Mouse (Mus musculus) heart, embryonic 11.5 days (tissue): ENCODE results near the gene Cds2. TPM values are rescaled to one million over a fixed set of nuclear protein-coding genes. Genes with fewer than 3 reads are reported as not detected.
"Not testable (repeated sequence)": the region's sequence is repeated elsewhere in the genome, so short reads cannot be mapped to it uniquely, and the experiment has no call there.

ENCODE experiments used
- ATAC-seq: fragments of 200-750 bp; cut with Nextera tagmentation; replicated peaks from 2 replicates; pipeline ENCODE4 v1.8.0; 2017; ENCODE audit warnings: moderate library complexity; ENCODE audit not compliant: insufficient number of reproducible peaks, low FRiP score, low TSS enrichment
- H3K27ac ChIP-seq: fragments of 300-500 bp; sonication (generic); 2 replicates; pipeline ENCODE4 v1.5.1; 2014; ENCODE audit warnings: mild to moderate bottlenecking, low read depth, low read length
- H3K27me3 ChIP-seq: fragments of 300-500 bp; sonication (generic); 2 replicates; pipeline ENCODE4 v1.6.1; 2014; ENCODE audit warnings: mild to moderate bottlenecking, low read length, mixed read lengths; ENCODE audit not compliant: control insufficient read depth, insufficient read depth
- H3K36me3 ChIP-seq: fragments of 300-500 bp; sonication (generic); 2 replicates; pipeline ENCODE4 v1.6.1; 2014; ENCODE audit warnings: mild to moderate bottlenecking, low read length, moderate library complexity, mixed read lengths; ENCODE audit not compliant: control insufficient read depth, insufficient read depth
- H3K4me1 ChIP-seq: fragments of 300-500 bp; sonication (generic); 2 replicates; pipeline ENCODE4 v1.6.1; 2014; ENCODE audit warnings: low read length; ENCODE audit not compliant: control insufficient read depth, insufficient read depth
- H3K4me2 ChIP-seq: fragments of 300-500 bp; sonication (generic); 2 replicates; pipeline ENCODE4 v1.6.1; 2014; ENCODE audit warnings: mild to moderate bottlenecking, moderate library complexity
- H3K4me3 ChIP-seq: fragments of 300-500 bp; sonication (generic); 2 replicates; pipeline ENCODE4 v1.5.1; 2014; ENCODE audit warnings: low read depth, low read length
- H3K9ac ChIP-seq: fragments of 300-500 bp; sonication (generic); 2 replicates; pipeline ENCODE4 v1.6.1; 2014; ENCODE audit warnings: mild to moderate bottlenecking, low read depth, low read length, moderate library complexity
- H3K9me3 ChIP-seq: fragments of 300-500 bp; sonication (generic); replicated peaks from 2 replicates; pipeline ENCODE4 v1.6.1; 2016; ENCODE audit warnings: low read length; ENCODE audit not compliant: control insufficient read depth
- WGBS: fragments of 180-500 bp; shearing (Covaris S2); extraction: QIAGEN DNeasy Blood & Tissue Kit; methylation state at CpG from one replicate; pipeline ENCODE4 v1.1.7; 2014; ENCODE audit not compliant: insufficient replicate concordance; 5-methylcytosine and 5-hydroxymethylcytosine counted together
- polyA plus RNA-seq: library from polyadenylated mRNA; unstranded; fragments of >200 nt; fragmentation: Nextera tagmentation; extraction: Ambion mirVana; gene quantifications from 2 replicates; pipeline ENCODE4 v1.2.1, GENCODE M21; 2014

The Cds2 gene
- polyA plus RNA-seq: 13.0 and 18.5 TPM in 2 replicates

DNA sequence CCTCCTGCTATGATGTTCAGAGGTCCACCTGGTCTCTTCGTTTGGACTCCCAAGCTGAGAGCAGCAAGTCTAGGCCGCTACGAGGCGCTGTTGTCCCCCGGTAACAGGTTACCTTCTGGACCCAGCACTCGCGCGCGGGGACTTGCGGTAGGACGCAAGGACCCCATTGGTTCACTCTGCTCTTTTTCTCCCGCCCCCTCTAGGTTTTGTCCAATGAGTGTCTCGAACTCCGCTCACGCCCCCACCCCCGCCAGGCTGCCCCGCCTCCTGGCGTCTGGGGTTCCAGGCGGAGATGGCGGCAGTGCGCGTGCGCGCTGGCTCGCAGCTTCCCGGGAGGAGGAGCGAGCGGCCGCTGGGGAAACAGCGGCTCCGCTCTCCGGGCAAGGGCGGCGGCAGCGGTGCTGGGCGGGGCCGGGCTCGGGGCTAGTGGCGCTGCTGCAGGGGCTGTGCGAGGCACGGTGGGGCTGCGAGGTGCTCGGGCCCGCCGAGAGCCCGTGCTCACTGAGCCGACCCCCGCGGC lies at the start of gene Cds2:
Gene Cds2 (plus strand): TSS at position 270 of the 520 bp plus-strand sequence.
- H3K4me2 ChIP-seq: peak within 1 kb of the TSS; percentile 73
- H3K9me3 ChIP-seq: no peaks in the 10 kb centered on the region
- no peaks in the 10 kb centered on the region for H3K27me3 ChIP-seq
- ATAC-seq: peak; percentile 98
- under 1% methylated on average over 48 of the region's 49 CpGs for WGBS
- H3K27ac ChIP-seq: peak within 1 kb of the TSS; percentile 75
- peak within 1 kb of the TSS; percentile 90 for H3K9ac ChIP-seq
- no peaks in the 10 kb centered on the region for H3K36me3 ChIP-seq
- peak within 1 kb of the TSS; percentile 91 for H3K4me3 ChIP-seq
- peaks cover 10% of the 10 kb centered on the region for H3K4me1 ChIP-seq

DNA sequence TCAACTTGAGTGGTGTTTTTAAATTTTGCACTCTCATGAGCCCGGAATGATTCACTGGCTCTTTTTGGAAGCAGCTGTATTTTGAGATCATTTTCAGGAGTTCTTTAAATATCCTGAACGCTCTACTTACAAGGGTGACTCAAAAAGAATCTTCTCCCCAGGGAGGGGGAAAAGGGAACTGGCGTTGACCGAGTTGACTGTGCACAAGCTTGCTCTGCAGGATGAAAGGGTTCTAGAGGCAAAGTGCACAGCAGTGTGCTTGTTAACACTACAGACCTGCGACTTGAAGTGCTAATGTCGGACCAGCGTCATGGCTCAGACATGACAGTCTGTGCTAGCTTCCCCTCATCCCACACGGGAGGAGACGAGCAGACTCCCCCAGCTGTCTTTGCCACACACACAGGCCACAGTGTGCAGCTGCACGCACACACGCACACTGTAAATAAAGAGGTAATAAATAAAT lies 41.3 kb upstream of the Cds2 start:
- Histone ChIP-seq H3K27ac (0 out of 2 replicates have a peak overlapping the region, but pooled peaks have one; percentile 22), H3K4me2 (peak overlapping the region; percentile 11; the same call in 1 of the 2 replicates), H3K4me3 (no peak overlapping the region), H3K4me1 (peaks cover 3% of the 10 kb centered on the region; the same call in 1 of the 2 replicates), H3K27me3 (no peaks in the 10 kb centered on the region), H3K36me3 (no peaks in the 10 kb centered on the region), H3K9ac (no peak overlapping the region), H3K9me3 (no peaks in the 10 kb centered on the region)
- WGBS: 39% methylated on average over 11 of the region's 11 CpGs
- ATAC-seq: no peak

GRCm38 (mm10) chr2:132224359-132224758 lies 38.6 kb upstream of the Cds2 start:
- peaks cover 3% of the 10 kb centered on the region; the same call in 1 of the 2 replicates for H3K4me1 ChIP-seq
- no peaks in the 10 kb centered on the region for H3K9me3 ChIP-seq
- H3K4me3 ChIP-seq: no peak overlapping the region
- no peaks in the 10 kb centered on the region for H3K36me3 ChIP-seq
- H3K27ac ChIP-seq: no peak overlapping the region
- no peaks in the 10 kb centered on the region for H3K27me3 ChIP-seq
- ATAC-seq: no peak
- 85% methylated on average over 4 of the region's 4 CpGs for WGBS
- no peak overlapping the region for H3K4me2 ChIP-seq
- no peak overlapping the region for H3K9ac ChIP-seq

GRCm38 (mm10) chr2:132232413-132232945 lies 30.5 kb upstream of the Cds2 start:
- Histone ChIP-seq H3K27ac (no peak overlapping the region), H3K4me1 (no peaks in the 10 kb centered on the region), H3K4me3 (no peak overlapping the region), H3K27me3 (no peaks in the 10 kb centered on the region), H3K9me3 (no peaks in the 10 kb centered on the region), H3K9ac (no peak overlapping the region), H3K4me2 (no peak overlapping the region), H3K36me3 (no peaks in the 10 kb centered on the region)
- no peak for ATAC-seq
- 87% methylated on average over 3 of the region's 3 CpGs for WGBS

- no peaks in the 10 kb centered on the region for H3K27me3 ChIP-seq
- H3K4me2 ChIP-seq: no peak overlapping the region
- no peak overlapping the region for H3K27ac ChIP-seq
- H3K9ac ChIP-seq: no peak overlapping the region
- WGBS: 68% methylated on average over 16 of the region's 16 CpGs
- no peak for ATAC-seq
- H3K9me3 ChIP-seq: no peaks in the 10 kb centered on the region
- no peak overlapping the region for H3K4me3 ChIP-seq
- no peaks in the 10 kb centered on the region for H3K4me1 ChIP-seq
- no peaks in the 10 kb centered on the region for H3K36me3 ChIP-seq
These were observed 28.8 kb upstream of the Cds2 start for GRCm38 (mm10) chr2:132233985-132234765.

GRCm38 (mm10) chr2:132235291-132235690 lies 27.7 kb upstream of the Cds2 start:
- H3K27me3 ChIP-seq: no peaks in the 10 kb centered on the region
- H3K9ac ChIP-seq: no peak overlapping the region
- H3K4me2 ChIP-seq: no peak overlapping the region
- no peak overlapping the region for H3K4me3 ChIP-seq
- H3K9me3 ChIP-seq: no peaks in the 10 kb centered on the region
- no peaks in the 10 kb centered on the region for H3K4me1 ChIP-seq
- WGBS: 22% methylated on average over 2 of the region's 2 CpGs
- no peak for ATAC-seq
- no peak overlapping the region for H3K27ac ChIP-seq
- no peaks in the 10 kb centered on the region for H3K36me3 ChIP-seq

DNA sequence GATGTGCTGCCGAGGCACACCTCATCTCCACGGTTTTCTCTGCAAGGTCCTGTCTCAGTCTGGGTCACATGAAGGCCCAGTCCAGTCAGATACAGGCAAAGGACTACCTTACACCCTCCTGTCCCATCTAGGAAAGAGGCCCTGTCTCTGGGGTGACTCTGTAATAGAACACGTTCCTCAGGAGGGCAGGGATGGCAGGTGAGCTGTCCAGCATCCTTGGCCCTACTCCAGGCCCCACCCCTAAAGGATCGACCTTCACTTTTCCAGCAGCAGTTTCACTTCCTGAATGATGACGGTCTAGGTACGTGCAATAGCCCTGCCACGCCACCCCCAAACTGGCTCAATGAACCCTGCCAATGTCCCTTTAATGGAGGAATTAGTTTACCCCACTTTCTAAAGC lies 27.0 kb upstream of the Cds2 start:
- Histone ChIP-seq H3K4me1 (no peaks in the 10 kb centered on the region), H3K4me3 (no peak overlapping the region), H3K9ac (no peak overlapping the region), H3K9me3 (no peaks in the 10 kb centered on the region), H3K4me2 (no peak overlapping the region), H3K36me3 (no peaks in the 10 kb centered on the region), H3K27ac (no peak overlapping the region), H3K27me3 (no peaks in the 10 kb centered on the region)
- WGBS: 68% methylated on average over 7 of the region's 7 CpGs
- no peak for ATAC-seq

GRCm38 (mm10) chr2:132239434-132239833 lies 23.5 kb upstream of the Cds2 start:
- not testable (repeated sequence) for H3K27me3 ChIP-seq, H3K4me1 ChIP-seq, H3K36me3 ChIP-seq, H3K9ac ChIP-seq, H3K27ac ChIP-seq, H3K4me3 ChIP-seq, H3K4me2 ChIP-seq, H3K9me3 ChIP-seq, ATAC-seq
- WGBS: 79% methylated on average over 3 of the region's 3 CpGs
